Mouse (Mus musculus): ENCODE measurements around the gene Dpy19l1. TPM values are rescaled to one million over a fixed set of nuclear protein-coding genes. Genes with fewer than 3 reads are reported as not detected.
A peak's percentile ranks its signal among the peaks of the same experiment; 100 is the strongest.

Dpy19l1 gene
- polyA plus RNA-seq, 1 experiment = 2.3 TPM

- Histone ChIP-seq H3K4me1 (peaks cover 13% of the 10 kb centered on the region), H3K9me3 (no peaks in the 10 kb centered on the region), H3K27me3 (replicated peaks) (no peaks in the 10 kb centered on the region), H3K4me3 (replicated peaks) (no peak overlapping the region), H3K36me3 (replicated peaks; ENCODE audit: low read length) (peaks cover 37% of the 10 kb centered on the region)
- TF ChIP-seq FLI1 (IDR thresholded peaks at IDR 0.05; ENCODE audit: low read length) = no peak
- no peak for TF ChIP-seq GATA1 (IDR thresholded peaks at IDR 0.05; ENCODE audit: borderline replicate concordance, low read length)
These were observed 29.1 kb downstream of the Dpy19l1 start for GRCm38 (mm10) chr9:24473824-24474223.

GRCm38 (mm10) chr9:24472514-24472913 lies 30.4 kb downstream of the Dpy19l1 start:
- Histone ChIP-seq H3K4me3 (replicated peaks) (no peak overlapping the region), H3K9me3 (no peaks in the 10 kb centered on the region), H3K27me3 (replicated peaks) (no peaks in the 10 kb centered on the region), H3K4me1 (peaks cover 13% of the 10 kb centered on the region), H3K36me3 (replicated peaks; ENCODE audit: low read length) (peaks cover 37% of the 10 kb centered on the region)
- no peak for TF ChIP-seq FLI1 (IDR thresholded peaks at IDR 0.05; ENCODE audit: low read length)
- no peak for TF ChIP-seq GATA1 (IDR thresholded peaks at IDR 0.05; ENCODE audit: borderline replicate concordance, low read length)

- H3K27me3 ChIP-seq (replicated peaks) = no peaks in the 10 kb centered on the region
- H3K4me3 ChIP-seq (replicated peaks) = no peak overlapping the region
- no peaks in the 10 kb centered on the region for H3K9me3 ChIP-seq
- no peak for TF ChIP-seq FLI1 (IDR thresholded peaks at IDR 0.05; ENCODE audit: low read length)
- TF ChIP-seq GATA1 (IDR thresholded peaks at IDR 0.05; ENCODE audit: borderline replicate concordance, low read length) = no peak
- peaks cover 16% of the 10 kb centered on the region for H3K4me1 ChIP-seq
- H3K36me3 ChIP-seq (replicated peaks; ENCODE audit: low read length) = peaks cover 43% of the 10 kb centered on the region
These were observed 32.8 kb downstream of the Dpy19l1 start for GRCm38 (mm10) chr9:24470166-24470565.

DNA sequence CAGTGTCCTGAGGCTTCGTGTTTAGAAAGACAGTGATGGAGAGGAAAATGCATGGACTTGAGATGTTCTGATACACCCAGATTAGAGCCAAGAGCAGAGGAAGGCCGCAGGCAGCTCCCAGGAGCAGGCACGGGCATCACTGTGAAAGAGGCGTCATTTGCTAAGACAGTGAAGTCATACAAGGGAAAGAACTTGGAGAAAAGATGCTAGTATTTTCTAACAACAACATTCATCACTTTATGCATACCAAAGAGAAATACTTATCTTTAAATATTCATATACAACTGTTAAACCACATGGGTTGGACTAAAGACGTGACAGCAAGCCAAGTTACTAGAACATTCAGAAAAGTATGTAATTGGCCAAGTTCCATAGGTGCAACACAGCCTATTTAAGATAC lies 35.8 kb downstream of the Dpy19l1 start:
- Histone ChIP-seq H3K4me3 (replicated peaks) (no peak overlapping the region), H3K27me3 (replicated peaks) (no peaks in the 10 kb centered on the region), H3K36me3 (replicated peaks; ENCODE audit: low read length) (peaks cover 49% of the 10 kb centered on the region), H3K9me3 (no peaks in the 10 kb centered on the region), H3K4me1 (peaks cover 7% of the 10 kb centered on the region; the same call in 1 of the 2 replicates)
- TF ChIP-seq FLI1 (IDR thresholded peaks at IDR 0.05; ENCODE audit: low read length) (no peak), GATA1 (IDR thresholded peaks at IDR 0.05; ENCODE audit: borderline replicate concordance, low read length) (no peak)

DNA sequence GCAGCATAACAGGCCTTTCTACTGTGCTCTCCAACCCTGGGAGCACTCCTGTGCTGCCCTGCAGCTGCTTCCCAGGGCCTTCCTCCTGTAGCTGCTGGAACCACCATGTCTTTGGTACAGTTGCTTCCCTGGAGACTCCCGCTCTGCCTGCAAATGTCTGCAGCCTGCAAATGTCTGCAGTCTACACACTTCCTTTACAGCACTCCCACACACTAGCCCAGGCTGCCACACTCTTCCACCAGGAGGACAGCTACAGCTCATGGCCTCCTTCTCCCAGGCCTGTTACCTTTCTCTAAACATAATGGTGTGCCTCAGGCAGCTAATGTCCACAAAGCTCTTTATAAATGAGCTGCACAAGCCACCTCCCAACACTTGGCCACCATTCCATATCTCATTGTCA lies 36.3 kb downstream of the Dpy19l1 start:
- Histone ChIP-seq H3K27me3 (replicated peaks) (no peaks in the 10 kb centered on the region), H3K4me3 (replicated peaks) (no peak overlapping the region), H3K36me3 (replicated peaks; ENCODE audit: low read length) (peaks cover 53% of the 10 kb centered on the region), H3K9me3 (no peaks in the 10 kb centered on the region), H3K4me1 (peaks cover 5% of the 10 kb centered on the region; the same call in 1 of the 2 replicates)
- TF ChIP-seq FLI1 (IDR thresholded peaks at IDR 0.05; ENCODE audit: low read length) (no peak), GATA1 (IDR thresholded peaks at IDR 0.05; ENCODE audit: borderline replicate concordance, low read length) (no peak)

GRCm38 (mm10) chr9:24461379-24461961 lies 41.5 kb downstream of the Dpy19l1 start:
- Histone ChIP-seq H3K9me3 (no peaks in the 10 kb centered on the region), H3K4me1 (no peaks in the 10 kb centered on the region), H3K27me3 (replicated peaks) (no peaks in the 10 kb centered on the region), H3K4me3 (replicated peaks) (no peak overlapping the region), H3K36me3 (replicated peaks; ENCODE audit: low read length) (peaks cover 41% of the 10 kb centered on the region)
- TF ChIP-seq GATA1 (IDR thresholded peaks at IDR 0.05; ENCODE audit: borderline replicate concordance, low read length) (no peak), FLI1 (IDR thresholded peaks at IDR 0.05; ENCODE audit: low read length) (no peak)

GRCm38 (mm10) chr9:24453833-24454232 lies 49.1 kb downstream of the Dpy19l1 start:
- TF ChIP-seq GATA1 (IDR thresholded peaks at IDR 0.05; ENCODE audit: borderline replicate concordance, low read length) (no peak), FLI1 (IDR thresholded peaks at IDR 0.05; ENCODE audit: low read length) (no peak)
- H3K36me3 ChIP-seq (replicated peaks; ENCODE audit: low read length) = peaks cover 57% of the 10 kb centered on the region
- H3K9me3 ChIP-seq = no peaks in the 10 kb centered on the region
- no peaks in the 10 kb centered on the region for H3K27me3 ChIP-seq (replicated peaks)
- peaks cover 5% of the 10 kb centered on the region; the same call in 1 of the 2 replicates for H3K4me1 ChIP-seq
- no peak overlapping the region for H3K4me3 ChIP-seq (replicated peaks)

DNA sequence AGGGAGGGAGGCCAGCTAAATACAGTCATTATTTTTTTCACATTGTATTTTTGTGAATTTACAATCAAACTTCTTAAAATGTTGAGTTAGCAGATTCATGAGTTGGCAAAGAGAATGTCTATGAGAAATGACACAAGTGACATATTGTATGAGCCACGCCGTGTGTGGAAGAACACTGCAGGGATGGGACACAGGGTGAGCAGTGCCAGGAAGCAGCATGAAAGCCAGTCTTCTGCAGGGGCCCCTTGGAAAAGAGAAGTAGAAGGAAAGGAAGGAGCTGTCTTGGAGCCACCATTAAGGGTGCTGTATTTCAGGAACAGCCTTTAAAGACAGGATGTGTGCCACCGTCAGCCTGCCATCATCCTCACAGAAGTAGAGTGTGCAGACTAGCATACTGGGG lies 52.0 kb downstream of the Dpy19l1 start:
- Histone ChIP-seq H3K36me3 (replicated peaks; ENCODE audit: low read length) (peaks cover 63% of the 10 kb centered on the region), H3K4me1 (peaks cover 5% of the 10 kb centered on the region; the same call in 1 of the 2 replicates), H3K9me3 (no peaks in the 10 kb centered on the region), H3K4me3 (replicated peaks) (peak overlapping the region; percentile 42), H3K27me3 (replicated peaks) (no peaks in the 10 kb centered on the region)
- TF ChIP-seq GATA1 (IDR thresholded peaks at IDR 0.05; ENCODE audit: borderline replicate concordance, low read length) (no peak), FLI1 (IDR thresholded peaks at IDR 0.05; ENCODE audit: low read length) (no peak)

- H3K36me3 ChIP-seq (replicated peaks; ENCODE audit: low read length) = peaks cover 63% of the 10 kb centered on the region
- no peak for TF ChIP-seq FLI1 (IDR thresholded peaks at IDR 0.05; ENCODE audit: low read length)
- TF ChIP-seq GATA1 (IDR thresholded peaks at IDR 0.05; ENCODE audit: borderline replicate concordance, low read length) = no peak
These were observed 52.4 kb downstream of the Dpy19l1 start for GRCm38 (mm10) chr9:24450524-24450923.

DNA sequence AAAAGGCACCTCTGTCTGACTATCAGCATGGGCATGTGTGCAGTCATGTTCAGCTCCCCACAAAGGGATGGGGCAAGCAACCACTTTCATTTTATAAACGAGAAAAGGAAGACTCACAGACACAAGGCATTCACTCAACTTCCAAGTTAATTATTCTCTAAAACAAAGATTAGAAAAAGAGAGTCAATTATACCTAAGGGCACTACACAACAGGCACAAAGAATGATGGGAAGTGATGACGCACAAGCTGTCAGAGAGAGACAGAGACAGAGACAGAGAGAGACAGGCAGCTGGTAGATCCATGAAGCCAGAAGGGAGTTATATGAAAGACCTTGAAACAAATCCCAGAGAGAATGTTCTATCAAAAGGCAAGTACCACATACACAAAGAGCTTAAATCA lies 68.0 kb downstream of the Dpy19l1 start:
- Histone ChIP-seq H3K4me1 (peaks cover 8% of the 10 kb centered on the region), H3K9me3 (no peaks in the 10 kb centered on the region), H3K4me3 (replicated peaks) (no peak overlapping the region), H3K36me3 (replicated peaks; ENCODE audit: low read length) (peaks cover 67% of the 10 kb centered on the region), H3K27me3 (replicated peaks) (no peaks in the 10 kb centered on the region)
- TF ChIP-seq GATA1 (IDR thresholded peaks at IDR 0.05; ENCODE audit: borderline replicate concordance, low read length) (no peak), FLI1 (IDR thresholded peaks at IDR 0.05; ENCODE audit: low read length) (no peak)

More at GRCm38 (mm10) chr9:24450524-24450923, 52.4 kb downstream of the Dpy19l1 start:
- H3K4me3 ChIP-seq (replicated peaks) = no peak overlapping the region
- H3K4me1 ChIP-seq = peaks cover 5% of the 10 kb centered on the region; the same call in 1 of the 2 replicates
- no peaks in the 10 kb centered on the region for H3K27me3 ChIP-seq (replicated peaks)
- no peaks in the 10 kb centered on the region for H3K9me3 ChIP-seq

Data from megakaryocyte, embryonic 14.5 days (primary cell).